Mouse (Mus musculus) olfactory bulb, adult 2 months (tissue): Measurements from ENCODE around the gene Stt3a. TPM values are rescaled to one million over a fixed set of nuclear protein-coding genes. Genes with fewer than 3 reads are reported as not detected.

Source experiments
- H3K27ac ChIP-seq: fragments of 200-500 bp; 2 replicates; pipeline ENCODE4 v1.5.1; 2012; ENCODE audit warnings: low read depth, low read length; ENCODE audit not compliant: insufficient read depth
- H3K4me1 ChIP-seq: fragments of 200-500 bp; 2 replicates; pipeline ENCODE4 v1.6.1; 2012; ENCODE audit warnings: low read length; ENCODE audit not compliant: control insufficient read depth, insufficient read depth
- H3K4me3 ChIP-seq: fragments of 200-500 bp; 2 replicates; pipeline ENCODE4 v1.5.1; 2012; ENCODE audit warnings: mild to moderate bottlenecking, low read depth, low read length, moderate library complexity; ENCODE audit not compliant: insufficient read depth
- CTCF ChIP-seq: fragments of 200-500 bp; IDR thresholded peaks from 2 replicates; pipeline ENCODE4 v1.5.1; 2012; ENCODE audit warnings: low read depth, mild to moderate bottlenecking, low read length, moderate library complexity; ENCODE audit not compliant: insufficient read depth
- POLR2A ChIP-seq: fragments of 200-500 bp; IDR thresholded peaks from 2 replicates; pipeline ENCODE4 v1.6.1; 2012; ENCODE audit warnings: mild to moderate bottlenecking, low read depth, low read length, moderate library complexity; ENCODE audit not compliant: insufficient read depth
- WGBS: fragments of 180-500 bp; shearing (Covaris S2); methylation state at CpG from one replicate; pipeline ENCODE4 v1.1.7; 2018; 5-methylcytosine and 5-hydroxymethylcytosine counted together
- polyA plus RNA-seq: library from polyadenylated mRNA; stranded (reverse); fragments of >200 nt; gene quantifications from 2 replicates; pipeline ENCODE4 v1.2.4, GENCODE M21; 2012; ENCODE audit warnings: low replicate concordance; ENCODE audit not compliant: missing spikeins, insufficient read depth, insufficient read length

Stt3a gene
- not detected in 2 replicates for polyA plus RNA-seq

DNA sequence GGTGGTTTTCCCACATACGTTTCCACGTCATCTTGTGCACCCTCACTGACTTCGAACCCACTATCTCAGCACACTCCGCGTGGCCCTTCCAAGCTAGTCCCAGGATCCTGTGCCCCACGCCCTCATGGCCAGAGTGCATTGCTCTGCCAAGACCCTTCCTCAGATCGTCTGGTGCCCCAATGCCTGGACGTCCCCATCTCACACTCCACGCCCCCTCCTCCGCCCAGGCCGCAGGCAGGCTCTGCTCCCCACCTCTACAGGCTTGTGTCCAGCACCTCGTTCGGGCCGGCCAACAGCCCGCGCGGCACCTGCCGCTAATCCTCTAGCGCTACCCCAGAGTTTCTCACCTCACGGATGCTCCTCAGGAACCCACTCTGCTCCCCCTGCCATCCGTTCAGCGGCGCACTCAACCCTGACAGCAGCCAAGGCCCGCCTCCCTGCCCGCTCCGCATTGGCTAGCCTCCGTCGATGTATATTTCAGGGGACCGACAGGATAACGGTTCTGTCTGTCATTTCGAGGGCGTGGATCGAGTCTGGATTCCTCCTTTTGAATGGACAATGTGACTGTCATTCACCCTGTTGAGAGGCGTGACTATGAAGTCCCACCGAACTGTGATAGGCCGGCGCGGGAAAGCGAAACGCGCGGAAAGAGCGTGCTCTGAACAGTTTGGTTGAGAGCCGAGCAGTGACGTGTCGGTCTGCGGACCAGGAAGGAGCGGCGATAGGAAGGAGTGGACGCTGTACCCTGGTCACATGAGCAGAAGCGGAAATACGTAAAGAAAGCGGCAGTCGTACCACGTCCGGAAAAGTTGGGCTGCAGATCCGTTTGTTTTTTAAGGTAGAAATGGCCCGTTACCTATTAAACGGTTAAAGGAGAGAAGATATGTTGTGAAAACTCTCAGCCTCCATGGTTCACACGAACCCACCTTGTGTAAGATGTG, at the start of gene Stt3a:
Gene Stt3a, minus strand, starts transcription at position 477 of the 941 bp plus-strand sequence.
- TF ChIP-seq CTCF (no peak), POLR2A (peak; percentile 59; the same call in 1 of the 2 replicates)
- Histone ChIP-seq H3K27ac (peak within 1 kb of the TSS; percentile 79), H3K4me3 (peak within 1 kb of the TSS; percentile 66), H3K4me1 (no peaks in the 10 kb centered on the region)
- under 1% methylated on average over 60 of the region's 60 CpGs for WGBS

DNA sequence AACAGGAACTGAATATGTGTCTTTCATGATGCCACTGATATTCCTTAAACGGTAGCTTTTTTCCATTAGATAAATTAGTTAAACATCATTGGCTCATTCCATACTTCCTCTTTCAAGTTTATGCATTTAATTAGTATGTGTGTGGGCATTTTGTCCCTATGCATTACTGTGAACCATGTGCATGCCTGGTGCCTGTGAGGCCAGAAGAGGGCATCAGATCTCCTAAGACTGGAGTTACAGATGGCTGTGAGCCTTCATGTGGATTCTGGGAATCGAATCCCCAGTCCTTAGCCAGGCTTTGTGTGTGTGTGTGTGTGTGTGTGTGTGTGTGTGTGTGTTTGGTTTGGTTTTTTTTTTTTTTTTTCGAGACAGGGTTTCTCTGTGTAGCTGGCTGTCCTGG, 47.0 kb upstream of the Stt3a start:
- no peaks in the 10 kb centered on the region for H3K4me1 ChIP-seq
- TF ChIP-seq POLR2A (no peak), CTCF (no peak)
- H3K4me3 ChIP-seq: no peak overlapping the region
- no peak overlapping the region for H3K27ac ChIP-seq
- 36% methylated on average over 2 of the region's 3 CpGs for WGBS

DNA sequence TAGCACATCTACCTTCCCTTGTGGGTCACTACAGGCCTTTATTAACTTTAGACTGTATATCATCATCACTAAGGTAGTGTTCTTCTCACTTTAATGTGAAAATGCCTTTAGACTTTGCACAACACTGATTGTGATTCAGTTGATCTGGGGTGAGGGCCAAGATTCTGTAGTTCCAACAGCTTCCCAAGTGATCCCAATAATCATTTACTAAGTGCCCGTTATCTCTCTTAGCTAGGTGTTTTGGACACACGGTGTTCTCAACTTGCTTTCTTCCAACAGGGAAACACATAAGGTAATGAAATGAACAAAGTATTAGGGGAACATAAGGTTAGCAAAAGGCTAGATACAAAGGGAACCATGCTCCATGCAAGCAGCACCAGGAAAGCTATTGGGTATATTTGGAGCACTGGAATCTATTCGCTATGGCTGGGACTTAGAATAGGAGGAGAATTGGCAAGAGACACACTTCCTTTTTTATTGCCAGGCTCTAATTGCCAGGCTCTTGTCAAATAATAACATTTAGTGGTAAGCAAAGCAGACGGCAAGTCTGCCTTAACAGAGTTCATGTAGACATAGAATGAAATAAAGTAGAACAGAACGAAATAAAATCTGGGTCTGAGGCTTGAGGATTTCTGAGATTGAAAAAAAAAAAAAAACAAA, 40.8 kb upstream of the Stt3a start:
- Histone ChIP-seq H3K4me3 (no peak overlapping the region), H3K27ac (no peak overlapping the region), H3K4me1 (no peaks in the 10 kb centered on the region)
- WGBS: 38% methylated on average over 5 of the region's 5 CpGs
- TF ChIP-seq POLR2A: no peak
- no peak for TF ChIP-seq CTCF

DNA sequence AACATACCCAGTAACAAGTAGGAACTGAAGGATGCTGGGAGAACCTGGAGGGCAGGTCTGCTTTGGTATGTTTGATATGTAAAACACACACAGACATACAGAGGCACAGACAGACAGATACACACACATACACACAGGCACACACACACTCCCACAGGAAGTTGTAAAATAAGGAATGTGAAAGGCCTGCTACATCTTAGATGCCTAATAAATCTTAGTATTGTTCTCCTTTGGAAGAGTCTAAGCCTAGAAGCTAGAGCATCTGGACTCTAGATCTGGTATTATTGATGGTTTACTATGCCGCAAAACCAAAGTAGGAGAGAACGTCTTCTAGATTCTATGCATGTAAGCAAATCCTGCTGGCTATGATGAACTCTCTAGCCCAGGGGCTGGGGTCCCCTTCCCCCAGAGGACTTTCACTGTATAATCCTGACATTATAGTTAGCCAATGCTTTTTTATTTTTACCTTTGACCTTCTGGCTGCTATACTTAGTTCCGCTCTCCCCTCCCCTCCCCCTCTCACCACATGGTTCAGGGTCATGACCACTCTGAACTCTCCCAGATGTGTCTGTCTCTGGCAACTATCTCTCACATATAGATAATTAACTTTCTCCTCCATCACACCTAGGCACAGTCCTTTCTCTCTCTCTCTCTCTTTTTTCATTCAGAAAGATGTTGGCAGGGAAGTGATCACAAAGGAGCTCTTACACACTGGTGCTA, 37.9 kb upstream of the Stt3a start:
- 95% methylated on average over 3 of the region's 3 CpGs for WGBS
- H3K4me1 ChIP-seq: no peaks in the 10 kb centered on the region
- H3K27ac ChIP-seq: no peak overlapping the region
- no peak for TF ChIP-seq CTCF
- TF ChIP-seq POLR2A: no peak
- H3K4me3 ChIP-seq: no peak overlapping the region

DNA sequence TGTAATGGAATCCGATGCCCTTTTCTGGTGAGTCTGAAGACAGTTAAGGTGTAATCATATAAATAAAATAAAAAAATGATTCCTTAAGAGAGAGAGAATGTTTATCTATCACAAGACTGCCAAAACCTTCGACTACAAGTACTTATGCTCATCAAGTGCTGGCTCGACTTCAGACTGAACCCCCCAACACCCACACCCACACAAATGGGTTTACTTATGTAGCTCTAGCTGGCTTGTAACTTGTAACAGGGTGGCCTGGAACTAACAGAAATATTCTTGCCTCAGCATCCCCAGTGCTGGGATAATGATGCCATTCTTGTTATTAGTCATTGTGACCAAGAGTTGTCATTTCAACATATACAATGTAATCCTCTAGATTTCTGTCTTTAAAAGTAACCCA, 36.4 kb upstream of the Stt3a start:
- H3K27ac ChIP-seq: no peak overlapping the region
- H3K4me1 ChIP-seq: no peaks in the 10 kb centered on the region
- H3K4me3 ChIP-seq: no peak overlapping the region
- 89% methylated on average over 3 of the region's 3 CpGs for WGBS
- TF ChIP-seq POLR2A: no peak
- TF ChIP-seq CTCF: no peak

DNA sequence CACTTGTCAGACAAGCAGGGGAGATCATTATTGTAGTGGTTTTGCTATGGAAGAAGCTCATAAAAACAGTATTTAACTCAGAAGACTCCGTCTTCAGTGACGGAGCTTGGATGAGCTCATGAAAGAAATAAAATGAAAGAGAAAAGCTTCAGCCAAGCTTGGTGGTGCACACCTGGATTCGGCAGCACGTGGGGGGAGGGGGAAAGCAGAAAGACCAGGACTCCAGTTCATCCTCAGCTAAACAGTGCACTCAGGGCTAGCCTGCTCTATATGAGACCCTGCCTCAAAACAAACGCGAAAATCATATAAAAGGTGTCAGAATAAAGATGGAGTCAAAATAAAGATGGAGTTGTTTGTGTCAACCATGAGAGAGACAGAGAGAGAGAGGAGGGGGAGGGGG, 35.9 kb upstream of the Stt3a start:
- no peak overlapping the region for H3K4me3 ChIP-seq
- H3K4me1 ChIP-seq: no peaks in the 10 kb centered on the region
- WGBS: 67% methylated on average over 6 of the region's 6 CpGs
- no peak overlapping the region for H3K27ac ChIP-seq
- TF ChIP-seq POLR2A (no peak), CTCF (no peak)

DNA sequence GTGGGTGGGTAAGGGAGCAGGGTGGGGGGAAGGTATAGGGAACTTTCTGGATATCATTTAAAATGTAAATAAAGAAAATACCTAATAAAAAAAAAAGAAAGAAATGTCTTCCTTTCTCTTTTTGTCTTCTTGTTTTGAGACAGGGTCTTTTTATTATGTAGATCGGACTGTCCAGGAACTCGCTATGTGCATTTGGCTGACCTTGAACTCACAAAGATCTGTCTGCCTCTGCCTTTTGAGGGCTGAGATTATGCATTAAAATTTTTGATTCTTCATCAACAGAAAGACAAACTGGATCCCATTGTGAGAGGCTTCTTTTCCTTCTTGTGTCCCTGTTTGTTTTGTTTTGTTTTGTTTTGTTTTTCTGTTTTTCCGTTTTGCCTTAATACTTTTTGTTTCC, 35.5 kb upstream of the Stt3a start:
- 76% methylated on average over 3 of the region's 3 CpGs for WGBS
- no peaks in the 10 kb centered on the region for H3K4me1 ChIP-seq
- H3K27ac ChIP-seq: no peak overlapping the region
- TF ChIP-seq CTCF (no peak), POLR2A (no peak)
- no peak overlapping the region for H3K4me3 ChIP-seq

DNA sequence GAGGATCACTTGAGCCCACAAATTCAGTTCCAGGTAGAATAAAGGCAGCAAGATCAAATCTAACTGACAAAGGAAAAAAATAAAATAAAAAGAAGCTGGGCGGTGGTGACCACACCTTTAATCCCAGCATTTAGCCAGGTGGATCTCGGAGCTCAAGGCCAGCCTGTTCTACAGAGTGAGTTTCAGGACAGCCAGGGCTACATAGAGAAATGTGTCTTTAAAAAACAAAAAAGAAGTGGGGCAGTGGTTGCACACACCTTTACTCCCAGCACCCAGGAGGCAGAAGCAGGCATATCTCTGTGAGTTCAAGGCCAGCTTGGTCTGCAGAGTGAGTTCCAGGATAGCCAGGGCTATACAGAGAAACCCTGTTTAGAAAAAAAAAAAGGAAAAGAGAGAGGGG, 34.5 kb upstream of the Stt3a start:
- no peaks in the 10 kb centered on the region for H3K4me1 ChIP-seq
- TF ChIP-seq POLR2A (no peak), CTCF (no peak)
- no peak overlapping the region for H3K27ac ChIP-seq
- no peak overlapping the region for H3K4me3 ChIP-seq
- WGBS: 87% methylated on average over 2 of the region's 2 CpGs
